Mouse (Mus musculus): ENCODE data around the gene Agt.

- TF ChIP-seq POLR2A (IDR thresholded peaks at IDR 0.05; ENCODE audit: borderline replicate concordance, low read depth, low read length): no peak
- no peak for TF ChIP-seq CTCF (IDR thresholded peaks at IDR 0.05; ENCODE audit: low read depth, low read length)
Observed at GRCm38 (mm10) chr8:124542001-124542400, 27.5 kb downstream of the Agt start.
